Mouse (Mus musculus) c-Kit-positive CD71-positive TER-119-positive erythroid progenitor cells, embryonic 14.5 days (primary cell): ENCODE measurements at regions not wholly inside any gene's neighbourhood (a gene's known extent, or its start where the extent isn't known, plus 50 kb on each side); places are given as distances from the start of the nearest gene placed in this dataset.

Source experiments
- DNase-seq: peaks from one replicate; pipeline ENCODE4 v3.0.0-alpha.2; 2013; ENCODE audit warnings: low spot score

GRCm38 (mm10) chr13:112002661-112003347 lies 194.0 kb upstream of the Map3k1 start:
- no peak for DNase-seq

GRCm38 (mm10) chr13:112003445-112003844 lies 194.7 kb upstream of the Map3k1 start:
- DNase-seq, result no peak

- no peak for DNase-seq
These were observed 195.3 kb upstream of the Map3k1 start for GRCm38 (mm10) chr13:112004126-112004525.

- DNase-seq, result no peak
These were observed 196.6 kb upstream of the Map3k1 start for GRCm38 (mm10) chr13:112005421-112005820.

GRCm38 (mm10) chr13:112008806-112009205 lies 200.0 kb upstream of the Map3k1 start:
- no peak for DNase-seq

GRCm38 (mm10) chr13:112009288-112009687 lies 200.5 kb upstream of the Map3k1 start:
- no peak for DNase-seq

GRCm38 (mm10) chr13:112010464-112010863 lies 201.7 kb upstream of the Map3k1 start:
- no peak for DNase-seq

- DNase-seq, result no peak
These were observed 203.8 kb upstream of the Map3k1 start for GRCm38 (mm10) chr13:112012640-112013039.

GRCm38 (mm10) chr13:112015083-112015482 lies 206.3 kb upstream of the Map3k1 start:
- no peak for DNase-seq

- DNase-seq, result peak; percentile 68
These were observed 207.5 kb upstream of the Map3k1 start for GRCm38 (mm10) chr13:112016280-112016679.

GRCm38 (mm10) chr13:112018497-112019281 lies 209.9 kb upstream of the Map3k1 start:
- no peak for DNase-seq

- no peak for DNase-seq
These were observed 210.8 kb upstream of the Map3k1 start for GRCm38 (mm10) chr13:112019575-112019974.

GRCm38 (mm10) chr13:112023171-112023570 lies 214.4 kb upstream of the Map3k1 start:
- no peak for DNase-seq

GRCm38 (mm10) chr13:112024667-112025585 lies 216.1 kb upstream of the Map3k1 start:
- peak; percentile 64 for DNase-seq

- no peak for DNase-seq
These were observed 216.8 kb upstream of the Map3k1 start for GRCm38 (mm10) chr13:112025586-112025950.

- DNase-seq, result no peak
These were observed 218.9 kb upstream of the Map3k1 start for GRCm38 (mm10) chr13:112027736-112028135.

- DNase-seq, result no peak
These were observed 222.3 kb upstream of the Map3k1 start for GRCm38 (mm10) chr13:112031061-112031460.

- no peak for DNase-seq
These were observed 223.0 kb upstream of the Map3k1 start for GRCm38 (mm10) chr13:112031631-112032320.

- DNase-seq, result no peak
These were observed 229.1 kb upstream of the Map3k1 start for GRCm38 (mm10) chr13:112037731-112038380.

GRCm38 (mm10) chr13:112038556-112039304 lies 229.9 kb upstream of the Map3k1 start:
- DNase-seq, result no peak
